Mouse (Mus musculus) small intestine, adult 2 months (tissue): Measurements from ENCODE around the gene Il27ra. TPM values are rescaled to one million over a fixed set of nuclear protein-coding genes. Genes with fewer than 3 reads are reported as not detected.
"Not testable (repeated sequence)": the region's sequence is repeated elsewhere in the genome, so short reads cannot be mapped to it uniquely, and the experiment has no call there.

Source experiments
- H3K27ac ChIP-seq: fragments of 200-500 bp; 2 replicates; pipeline ENCODE4 v1.5.1; 2012; ENCODE audit warnings: low read depth, low read length, control low read depth, inconsistent platforms; ENCODE audit not compliant: insufficient read depth
- H3K27me3 ChIP-seq: fragments of 200-500 bp; 2 replicates; pipeline ENCODE4 v1.6.1; 2012; ENCODE audit warnings: mild to moderate bottlenecking, moderate library complexity, low read length, inconsistent platforms; ENCODE audit not compliant: control insufficient read depth, insufficient read depth
- H3K36me3 ChIP-seq: fragments of 200-500 bp; 2 replicates; pipeline ENCODE4 v1.6.1; 2012; ENCODE audit warnings: mild to moderate bottlenecking, low read length, control low read depth, inconsistent platforms; ENCODE audit not compliant: control insufficient read depth, insufficient read depth
- H3K4me1 ChIP-seq: fragments of 200-500 bp; 2 replicates; pipeline ENCODE4 v1.6.1; 2012; ENCODE audit warnings: low read length, inconsistent platforms, mixed read lengths; ENCODE audit not compliant: control insufficient read depth, insufficient read depth, insufficient read length
- H3K4me3 ChIP-seq: fragments of 200-500 bp; 2 replicates; pipeline ENCODE4 v1.5.1; 2012; ENCODE audit warnings: low read depth, mild to moderate bottlenecking, control low read depth, inconsistent platforms, low read length, moderate library complexity
- CTCF ChIP-seq: fragments of 200-500 bp; IDR thresholded peaks from 2 replicates; pipeline ENCODE4 v1.5.1; 2012; ENCODE audit warnings: low read depth, mild to moderate bottlenecking, control low read depth, inconsistent platforms, low read length, moderate library complexity, mixed read lengths; ENCODE audit not compliant: insufficient replicate concordance, insufficient read length; ENCODE audit errors: extremely low read depth
- POLR2A ChIP-seq: fragments of 200-500 bp; IDR thresholded peaks from 2 replicates; pipeline ENCODE4 v1.6.1; 2012; ENCODE audit warnings: low read depth, mild to moderate bottlenecking, control low read depth, inconsistent platforms, low read length, moderate library complexity
- WGBS: fragments of 180-500 bp; shearing (Covaris S2); methylation state at CpG from one replicate; pipeline ENCODE4 v1.1.7; 2018; 5-methylcytosine and 5-hydroxymethylcytosine counted together
- polyA plus RNA-seq: library from polyadenylated mRNA; depleted of rRNA; stranded (reverse); fragments of >200 nt; gene quantifications from 2 replicates; pipeline ENCODE4 v1.2.3, GENCODE M21; 2012

The Il27ra gene
- polyA plus RNA-seq, 1 experiment, result 5.5 TPM

DNA sequence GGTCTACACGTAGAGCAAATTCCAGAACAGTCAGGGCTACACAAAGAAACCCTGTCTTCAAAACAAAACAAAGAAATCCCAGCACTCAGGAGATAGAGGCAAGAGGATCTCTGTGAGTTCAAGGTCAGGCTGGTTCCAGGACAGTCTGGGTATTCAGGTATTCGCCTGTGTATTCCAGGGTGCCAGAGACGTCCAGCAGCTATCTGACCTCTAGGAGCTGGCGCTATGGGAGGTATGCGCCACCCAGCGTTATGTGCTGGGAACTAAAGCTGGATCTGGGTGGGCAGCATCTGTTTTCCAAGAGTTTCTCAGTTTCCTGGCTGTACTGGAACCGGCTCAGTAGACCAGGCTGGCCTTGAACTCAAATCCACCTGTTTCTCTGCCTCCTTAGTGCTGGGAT lies 34.0 kb downstream of the Il27ra start:
- Histone ChIP-seq H3K27ac (no peak overlapping the region), H3K36me3 (no peaks in the 10 kb centered on the region), H3K4me3 (no peak overlapping the region), H3K4me1 (peaks cover 12% of the 10 kb centered on the region), H3K27me3 (peaks cover 25% of the 10 kb centered on the region)
- WGBS, result 57% methylated on average over 7 of the region's 7 CpGs
- TF ChIP-seq POLR2A, result no peak
- no peak for TF ChIP-seq CTCF

DNA sequence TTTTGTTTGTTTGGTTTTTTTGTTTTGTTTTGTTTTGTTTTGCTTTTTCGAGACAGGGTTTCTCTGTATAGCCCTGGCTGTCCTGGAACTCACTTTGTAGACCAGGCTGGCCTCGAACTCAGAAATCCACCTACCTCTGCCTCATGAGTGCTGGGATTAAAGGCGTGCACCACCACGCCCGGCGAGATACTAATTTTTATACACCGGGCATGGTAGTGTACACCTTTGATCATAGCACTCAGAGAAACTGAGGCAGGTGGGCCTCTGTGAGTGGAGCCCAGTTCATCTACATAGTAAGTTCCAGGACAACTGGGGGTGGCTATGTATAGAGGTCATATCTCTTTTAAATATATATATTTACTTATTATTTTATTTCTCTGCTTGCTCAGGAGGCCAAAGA lies 36.9 kb downstream of the Il27ra start:
- H3K36me3 ChIP-seq, H3K4me3 ChIP-seq, H3K4me1 ChIP-seq, H3K27ac ChIP-seq, H3K27me3 ChIP-seq: not testable (repeated sequence)
- WGBS, result 87% methylated on average over 7 of the region's 7 CpGs

DNA sequence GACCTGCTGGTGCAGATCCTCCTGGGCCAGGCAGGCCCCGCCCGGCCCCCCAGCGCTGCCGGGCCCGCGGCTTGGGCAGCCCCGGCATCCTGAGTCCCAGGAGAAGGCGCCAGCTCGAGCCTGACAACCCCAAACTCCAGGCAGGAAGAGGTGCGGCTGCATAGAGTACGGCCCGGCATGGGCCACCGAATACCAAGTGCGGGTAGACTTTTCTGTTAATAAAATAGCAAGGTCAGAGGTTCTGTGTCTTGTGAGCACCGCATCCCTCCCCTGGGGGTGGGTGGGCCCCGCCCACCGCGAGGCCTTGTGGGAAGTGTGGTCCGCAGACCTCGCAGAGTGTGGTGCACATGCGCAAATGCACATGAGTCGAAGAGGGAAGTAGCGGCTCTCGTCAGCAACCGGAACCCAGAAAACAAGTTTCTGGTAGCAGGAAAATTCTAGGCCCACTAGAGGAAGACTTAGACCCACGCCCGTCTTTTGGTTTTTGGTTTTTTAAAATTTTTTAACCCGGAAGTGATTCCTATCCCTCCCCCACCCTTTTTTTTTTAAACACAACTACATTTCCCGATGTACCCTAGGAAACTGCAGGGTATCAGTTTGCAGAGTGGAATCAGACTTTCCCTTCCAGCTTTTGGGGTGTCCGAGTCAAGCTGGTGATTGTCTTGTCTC lies 37.7 kb downstream of the Il27ra start:
- Histone ChIP-seq H3K27me3 (no peaks in the 10 kb centered on the region), H3K4me3 (peak overlapping the region; percentile 77), H3K36me3 (peaks cover 4% of the 10 kb centered on the region), H3K27ac (peak overlapping the region; percentile 48), H3K4me1 (peaks cover 5% of the 10 kb centered on the region; the same call in 1 of the 2 replicates)
- TF ChIP-seq CTCF (no peak), POLR2A (peak; percentile 68; the same call in 1 of the 2 replicates)
- under 1% methylated on average over 30 of the region's 30 CpGs for WGBS

DNA sequence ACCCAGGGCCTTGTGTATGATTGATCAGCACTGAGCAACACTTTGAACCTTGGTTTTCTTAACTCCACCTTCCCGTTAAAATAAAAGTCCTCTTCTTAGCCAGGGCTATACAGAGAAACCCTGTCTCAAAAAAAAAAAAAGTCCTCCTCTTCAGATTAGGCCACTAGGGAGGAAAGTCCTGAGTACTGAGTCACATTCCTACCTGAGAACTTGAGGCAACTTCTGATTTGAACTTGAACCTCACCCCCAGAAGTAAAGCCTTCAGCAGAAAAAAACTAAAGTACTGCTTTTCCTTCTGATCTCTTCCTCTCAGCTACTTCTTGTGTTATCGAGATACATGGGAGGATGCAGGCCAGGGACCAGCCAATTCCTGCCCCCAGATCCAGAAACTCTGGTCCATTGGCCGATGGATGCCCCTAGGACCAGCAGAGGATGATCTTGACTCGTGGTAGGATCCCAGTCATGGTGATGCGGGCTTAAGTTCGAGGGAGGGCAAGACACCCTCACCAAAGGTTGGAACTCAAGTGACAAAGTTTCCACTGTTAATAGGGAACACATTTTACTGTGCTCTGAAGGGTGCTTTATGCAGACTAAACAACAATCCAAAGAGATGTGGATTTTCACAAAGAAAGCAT lies 38.7 kb downstream of the Il27ra start:
- Histone ChIP-seq H3K36me3 (peaks cover 4% of the 10 kb centered on the region), H3K27ac (peak overlapping the region; percentile 42), H3K4me1 (peaks cover 12% of the 10 kb centered on the region), H3K27me3 (no peaks in the 10 kb centered on the region), H3K4me3 (peak overlapping the region; percentile 23; the same call in 1 of the 2 replicates)
- TF ChIP-seq POLR2A, result no peak
- no peak for TF ChIP-seq CTCF
- WGBS, result 67% methylated on average over 6 of the region's 6 CpGs

DNA sequence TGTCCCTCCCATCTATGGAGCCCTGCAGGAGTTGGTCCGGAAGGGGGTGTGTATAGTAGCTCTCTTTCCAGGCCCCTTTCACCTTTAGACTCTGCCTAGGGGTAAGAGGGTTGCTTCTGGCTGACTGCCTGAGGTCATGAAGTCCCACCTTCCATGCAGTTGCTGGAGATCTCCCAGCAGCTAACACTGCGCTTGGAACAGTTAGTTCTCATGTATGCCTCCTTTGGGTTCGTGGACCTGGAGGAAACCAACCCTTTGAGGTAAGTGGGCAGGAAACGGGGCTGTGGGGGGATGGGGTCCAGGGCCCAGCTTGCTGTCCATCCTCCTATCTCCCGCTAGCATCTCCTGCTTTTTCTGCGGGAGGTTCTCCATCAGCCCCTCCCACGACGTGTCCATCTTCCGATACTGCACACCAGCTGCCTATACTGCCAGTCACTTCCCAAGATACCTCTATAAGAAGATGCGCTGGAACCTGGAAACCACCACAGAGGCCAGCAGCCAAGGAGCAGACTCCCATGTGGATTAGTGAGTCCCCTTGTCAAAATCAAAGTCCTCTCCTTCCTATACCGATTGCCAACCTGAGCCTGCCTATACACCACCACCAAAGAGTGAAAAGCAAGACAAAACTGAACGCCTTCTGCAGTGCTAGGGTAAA lies 39.3 kb downstream of the Il27ra start:
- peaks cover 12% of the 10 kb centered on the region for H3K4me1 ChIP-seq
- WGBS, result 74% methylated on average over 12 of the region's 12 CpGs
- no peak overlapping the region; the same call in 1 of the 2 replicates for H3K4me3 ChIP-seq
- H3K27me3 ChIP-seq, result no peaks in the 10 kb centered on the region
- no peak overlapping the region for H3K27ac ChIP-seq
- TF ChIP-seq POLR2A, result no peak
- no peak for TF ChIP-seq CTCF
- H3K36me3 ChIP-seq, result peaks cover 4% of the 10 kb centered on the region

DNA sequence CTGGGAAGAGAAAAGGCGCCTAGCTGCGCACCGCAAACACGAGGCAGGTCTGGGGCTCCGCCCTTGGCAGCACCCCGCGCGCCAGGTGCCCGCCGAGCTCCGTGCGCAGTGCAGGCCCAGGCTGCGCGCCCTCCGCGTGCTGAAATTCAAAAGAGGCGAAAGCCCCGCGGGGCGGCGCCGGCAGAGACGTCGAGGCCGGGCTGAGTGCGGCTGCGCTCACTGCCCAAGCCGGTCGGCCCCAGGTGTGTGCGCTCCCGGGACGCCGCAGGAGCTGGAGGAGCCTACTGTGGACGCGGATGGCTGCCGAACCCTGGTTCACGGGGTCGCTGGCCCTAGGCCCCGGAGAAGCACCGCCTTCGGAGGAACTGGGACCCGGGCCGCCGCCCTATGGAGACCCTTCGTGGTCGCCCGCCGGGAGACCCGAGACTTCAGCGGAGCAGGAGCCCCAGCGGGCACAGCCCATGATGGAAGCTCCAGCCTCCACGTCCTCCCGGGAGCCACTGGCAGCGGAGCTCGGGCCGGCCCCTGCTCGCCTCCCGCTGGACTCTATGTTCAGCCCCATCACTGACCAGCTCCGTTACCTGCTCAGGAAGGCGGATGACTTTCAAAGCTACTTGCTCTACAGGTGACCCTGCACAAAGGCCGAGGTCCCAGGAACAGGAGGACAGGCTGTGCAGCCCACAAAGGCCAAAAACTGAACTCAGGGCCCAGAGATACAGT lies 40.9 kb downstream of the Il27ra start, which contains the start of gene 1700067K01Rik:
Gene 1700067K01Rik (plus strand): TSS at position 222 of the 720 bp plus-strand sequence.
- Histone ChIP-seq H3K4me1 (peaks cover 12% of the 10 kb centered on the region), H3K4me3 (no peak within 1 kb of the TSS), H3K36me3 (peaks cover 4% of the 10 kb centered on the region), H3K27ac (no peak within 1 kb of the TSS), H3K27me3 (no peaks in the 10 kb centered on the region)
- TF ChIP-seq POLR2A (no peak), CTCF (no peak)
- 87% methylated on average over 61 of the region's 61 CpGs for whole genome bisulfite sequencing

DNA sequence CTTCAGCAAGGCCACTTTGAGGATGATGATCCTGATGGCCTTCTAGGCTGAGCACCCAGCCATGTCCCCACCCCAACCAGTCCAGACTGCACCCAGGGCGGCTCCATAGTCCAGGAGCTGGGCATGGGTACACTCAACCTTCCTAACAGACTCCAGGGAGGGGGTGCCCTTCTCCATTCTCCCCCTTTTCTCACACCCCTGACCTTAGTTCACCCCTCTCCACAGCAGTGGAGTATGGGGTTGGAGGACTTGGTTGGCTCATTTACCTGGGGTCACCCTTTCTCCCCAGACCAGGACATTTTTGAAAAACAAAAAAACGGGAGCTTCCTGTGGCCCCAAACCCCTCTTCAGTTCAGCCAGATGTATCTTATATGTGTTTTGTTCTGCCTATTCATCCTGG lies 42.6 kb downstream of the Il27ra start:
- H3K27ac ChIP-seq, result no peak overlapping the region
- peaks cover 12% of the 10 kb centered on the region for H3K4me1 ChIP-seq
- WGBS, result 88% methylated on average over 2 of the region's 2 CpGs
- no peak for TF ChIP-seq CTCF
- TF ChIP-seq POLR2A, result no peak
- H3K27me3 ChIP-seq, result no peaks in the 10 kb centered on the region
- peaks cover 4% of the 10 kb centered on the region for H3K36me3 ChIP-seq
- no peak overlapping the region for H3K4me3 ChIP-seq
